Mouse (Mus musculus) neural tube, embryonic 13.5 days (tissue): ENCODE measurements at regions not wholly inside any gene's neighbourhood (a gene's known extent, or its start where the extent isn't known, plus 50 kb on each side); places are given as distances from the start of the nearest gene placed in this dataset.

Source experiments
- ATAC-seq: fragments of 200-750 bp; cut with Nextera tagmentation; 2 replicates; pipeline ENCODE4 v1.8.0; 2017; ENCODE audit warnings: low read depth, mild to moderate bottlenecking, moderate TSS enrichment, moderate library complexity
- H3K27ac ChIP-seq: fragments of 300-500 bp; sonication (generic); replicated peaks from 2 replicates; pipeline ENCODE4 v1.5.1; 2015; ENCODE audit warnings: moderate library complexity, mild to moderate bottlenecking, inconsistent platforms
- H3K27me3 ChIP-seq: fragments of 300-500 bp; sonication (generic); 2 replicates; pipeline ENCODE4 v1.6.1; 2015; ENCODE audit warnings: mild to moderate bottlenecking, inconsistent platforms
- H3K36me3 ChIP-seq: fragments of 300-500 bp; sonication (generic); 2 replicates; pipeline ENCODE4 v1.6.1; 2015; ENCODE audit warnings: mild to moderate bottlenecking, inconsistent platforms
- H3K4me1 ChIP-seq: fragments of 300-500 bp; sonication (generic); replicated peaks from 2 replicates; pipeline ENCODE4 v1.6.1; 2015; ENCODE audit warnings: inconsistent platforms
- H3K4me2 ChIP-seq: fragments of 300-500 bp; sonication (generic); 2 replicates; pipeline ENCODE4 v1.6.1; 2015; ENCODE audit warnings: inconsistent platforms, mild to moderate bottlenecking, moderate library complexity
- H3K4me3 ChIP-seq: fragments of 300-500 bp; sonication (generic); 2 replicates; pipeline ENCODE4 v1.5.1; 2015; ENCODE audit warnings: mild to moderate bottlenecking, inconsistent platforms
- H3K9ac ChIP-seq: fragments of 300-500 bp; sonication (generic); 2 replicates; pipeline ENCODE4 v1.6.1; 2015; ENCODE audit warnings: moderate library complexity, mild to moderate bottlenecking, inconsistent platforms
- H3K9me3 ChIP-seq: fragments of 300-500 bp; sonication (generic); 2 replicates; pipeline ENCODE4 v1.6.1; 2016; ENCODE audit warnings: inconsistent platforms
- WGBS: fragments of 180-500 bp; shearing (Covaris S2); methylation state at CpG from one replicate; pipeline ENCODE4 v1.1.7; 2015; 5-methylcytosine and 5-hydroxymethylcytosine counted together

DNA sequence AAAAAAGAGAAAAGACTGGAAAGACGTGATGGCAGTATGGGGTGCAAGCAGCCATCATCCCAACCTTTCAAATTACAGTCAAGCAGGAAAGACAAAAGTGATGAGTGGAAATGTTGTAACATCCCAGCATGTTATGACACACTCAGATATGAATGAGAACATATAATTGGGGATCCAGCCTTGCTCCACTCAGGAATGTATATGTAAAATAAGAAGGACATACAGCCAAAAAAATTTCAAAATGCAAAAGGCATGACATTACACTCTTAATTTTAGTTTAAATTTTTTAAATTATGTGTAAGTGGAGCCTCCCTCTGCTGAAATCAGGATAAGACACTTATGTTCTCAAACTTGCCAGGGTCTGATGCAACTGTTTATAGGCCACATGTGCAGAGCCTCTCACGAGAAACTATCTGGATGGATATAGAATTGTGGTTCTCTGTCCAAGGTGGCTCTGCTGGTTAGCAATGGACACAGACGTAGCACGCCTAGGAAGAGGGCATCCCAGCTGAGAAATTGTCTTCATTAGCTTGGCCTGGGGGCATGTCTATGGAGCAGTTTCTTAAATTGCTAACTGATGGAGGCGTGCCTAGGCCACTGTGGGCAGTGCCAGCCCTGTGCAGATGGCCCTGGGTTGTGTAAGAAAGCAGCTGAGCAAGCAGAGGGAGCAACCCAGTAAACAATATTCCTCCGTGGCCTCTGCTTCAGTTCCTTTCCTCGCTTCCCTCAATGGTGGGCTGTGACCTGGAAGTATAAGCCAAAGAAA lies 171.5 kb upstream of the Usp24 start:
- no peaks in the 10 kb centered on the region for H3K36me3 ChIP-seq
- no peak overlapping the region for H3K27ac ChIP-seq
- H3K27me3 ChIP-seq = no peaks in the 10 kb centered on the region
- H3K4me1 ChIP-seq = no peaks in the 10 kb centered on the region
- no peak overlapping the region for H3K4me2 ChIP-seq
- ATAC-seq = no peak
- H3K9me3 ChIP-seq = no peaks in the 10 kb centered on the region
- H3K4me3 ChIP-seq = no peak overlapping the region
- no peak overlapping the region for H3K9ac ChIP-seq
- 83% methylated on average over 7 of the region's 7 CpGs for WGBS

DNA sequence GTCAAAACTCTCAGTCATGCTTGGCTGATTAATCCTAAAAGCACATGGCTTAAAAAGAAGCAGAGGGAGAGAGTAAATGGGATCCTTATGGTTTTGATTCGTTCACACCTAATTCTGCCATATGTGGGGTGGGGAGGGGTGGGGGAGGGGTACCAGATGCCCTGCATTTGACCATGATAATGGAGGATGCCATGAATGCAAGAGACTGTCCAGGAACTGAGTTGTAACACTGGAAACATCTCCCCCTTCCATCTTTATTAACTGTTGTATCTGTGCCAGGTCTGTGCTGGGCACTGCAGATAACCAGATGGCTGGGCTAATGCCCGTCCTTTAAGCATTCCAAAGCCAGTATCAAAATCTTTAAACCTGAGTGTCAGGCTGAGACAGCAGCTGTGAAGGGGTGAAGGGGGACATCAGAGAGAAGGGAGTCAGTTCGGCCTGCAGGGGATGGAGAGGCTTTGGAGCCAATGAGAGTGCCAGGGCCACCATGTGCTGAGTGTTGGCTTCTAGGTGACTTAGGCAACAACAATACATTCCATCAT lies 169.0 kb upstream of the Usp24 start:
- no peak for ATAC-seq
- 64% methylated on average over 3 of the region's 3 CpGs for WGBS
- Histone ChIP-seq H3K4me2 (no peak overlapping the region), H3K4me1 (no peaks in the 10 kb centered on the region), H3K9me3 (no peaks in the 10 kb centered on the region), H3K27me3 (no peaks in the 10 kb centered on the region), H3K9ac (no peak overlapping the region), H3K27ac (no peak overlapping the region), H3K4me3 (no peak overlapping the region), H3K36me3 (no peaks in the 10 kb centered on the region)

DNA sequence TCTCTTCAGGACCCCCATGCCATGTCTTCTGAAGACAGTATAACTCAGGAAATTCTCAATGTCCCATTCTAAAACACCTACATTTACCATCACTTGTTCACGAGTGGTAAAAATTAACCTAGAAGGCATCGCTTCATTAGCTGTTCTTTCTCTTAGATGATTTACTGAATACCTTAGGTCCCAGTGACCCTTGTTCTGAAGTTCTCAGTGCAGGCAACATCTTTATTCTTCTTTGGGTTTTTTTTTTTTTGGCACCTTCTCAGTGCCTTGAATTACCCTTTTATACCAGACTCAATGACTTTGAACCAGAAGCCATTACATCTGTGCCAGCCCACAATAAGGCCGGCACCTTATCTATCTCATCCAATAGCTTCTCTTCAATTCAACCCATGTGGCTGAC lies 167.1 kb upstream of the Usp24 start:
- 89% methylated on average over 3 of the region's 3 CpGs for WGBS
- ATAC-seq = no peak
- Histone ChIP-seq H3K4me3 (no peak overlapping the region), H3K4me1 (no peaks in the 10 kb centered on the region), H3K36me3 (no peaks in the 10 kb centered on the region), H3K9ac (no peak overlapping the region), H3K9me3 (no peaks in the 10 kb centered on the region), H3K27ac (no peak overlapping the region), H3K27me3 (no peaks in the 10 kb centered on the region), H3K4me2 (no peak overlapping the region)

DNA sequence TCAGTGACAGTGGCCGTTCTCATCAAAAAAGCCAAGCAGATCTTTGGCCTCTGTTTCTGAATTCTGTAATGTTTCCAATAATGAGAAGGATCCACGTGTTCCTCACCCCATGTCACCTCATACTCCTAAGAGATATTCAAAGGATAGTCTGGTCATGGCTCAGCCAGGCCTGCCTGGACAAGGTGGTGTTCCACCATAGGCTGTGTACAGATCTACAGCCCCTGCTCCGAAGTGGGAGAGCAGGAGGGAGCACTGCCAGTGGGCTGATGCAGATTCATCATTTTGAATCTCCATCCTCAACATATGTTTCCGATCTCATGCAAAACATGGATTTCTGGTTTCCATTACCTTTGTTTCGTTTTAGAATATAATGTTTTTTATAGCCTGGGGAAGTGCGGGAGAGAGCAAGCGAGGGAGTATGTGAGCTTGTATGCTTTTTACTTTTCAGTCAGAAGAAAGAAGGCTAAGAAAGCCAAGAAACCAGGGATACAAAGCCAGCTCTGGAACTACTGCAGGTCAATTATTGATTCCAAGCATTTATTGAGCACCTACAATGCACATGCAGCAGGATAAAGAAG lies 166.5 kb upstream of the Usp24 start:
- H3K27me3 ChIP-seq = no peaks in the 10 kb centered on the region
- H3K36me3 ChIP-seq = no peaks in the 10 kb centered on the region
- WGBS = 88% methylated on average over 7 of the region's 7 CpGs
- no peak overlapping the region for H3K9ac ChIP-seq
- H3K27ac ChIP-seq = no peak overlapping the region
- H3K4me2 ChIP-seq = no peak overlapping the region
- no peaks in the 10 kb centered on the region for H3K4me1 ChIP-seq
- ATAC-seq = no peak
- no peaks in the 10 kb centered on the region for H3K9me3 ChIP-seq
- no peak overlapping the region for H3K4me3 ChIP-seq

DNA sequence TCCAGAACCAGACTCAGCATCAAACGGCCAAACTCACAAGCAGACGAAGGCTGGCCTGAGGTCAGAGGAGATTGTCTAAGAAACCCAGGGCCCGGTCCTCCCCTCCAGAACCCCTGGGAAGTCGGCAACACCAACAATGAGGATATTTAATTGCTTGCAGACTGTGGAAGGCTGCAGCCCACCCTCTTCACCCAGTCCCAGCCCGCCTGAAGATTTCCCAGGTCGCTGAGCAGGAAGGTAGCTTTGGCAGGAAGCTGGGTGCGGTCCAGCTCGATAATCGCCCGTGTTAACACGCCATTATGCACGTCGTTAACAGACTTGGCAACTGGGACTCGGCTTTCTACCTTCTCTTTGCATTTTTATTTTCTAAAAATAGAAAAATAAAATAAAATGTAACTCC lies 165.2 kb upstream of the Usp24 start:
- H3K4me1 ChIP-seq = no peaks in the 10 kb centered on the region
- H3K9ac ChIP-seq = no peak overlapping the region
- no peaks in the 10 kb centered on the region for H3K27me3 ChIP-seq
- no peaks in the 10 kb centered on the region for H3K9me3 ChIP-seq
- WGBS = 72% methylated on average over 14 of the region's 14 CpGs
- no peak overlapping the region for H3K27ac ChIP-seq
- H3K4me3 ChIP-seq = no peak overlapping the region
- H3K4me2 ChIP-seq = no peak overlapping the region
- no peaks in the 10 kb centered on the region for H3K36me3 ChIP-seq
- ATAC-seq = no peak

DNA sequence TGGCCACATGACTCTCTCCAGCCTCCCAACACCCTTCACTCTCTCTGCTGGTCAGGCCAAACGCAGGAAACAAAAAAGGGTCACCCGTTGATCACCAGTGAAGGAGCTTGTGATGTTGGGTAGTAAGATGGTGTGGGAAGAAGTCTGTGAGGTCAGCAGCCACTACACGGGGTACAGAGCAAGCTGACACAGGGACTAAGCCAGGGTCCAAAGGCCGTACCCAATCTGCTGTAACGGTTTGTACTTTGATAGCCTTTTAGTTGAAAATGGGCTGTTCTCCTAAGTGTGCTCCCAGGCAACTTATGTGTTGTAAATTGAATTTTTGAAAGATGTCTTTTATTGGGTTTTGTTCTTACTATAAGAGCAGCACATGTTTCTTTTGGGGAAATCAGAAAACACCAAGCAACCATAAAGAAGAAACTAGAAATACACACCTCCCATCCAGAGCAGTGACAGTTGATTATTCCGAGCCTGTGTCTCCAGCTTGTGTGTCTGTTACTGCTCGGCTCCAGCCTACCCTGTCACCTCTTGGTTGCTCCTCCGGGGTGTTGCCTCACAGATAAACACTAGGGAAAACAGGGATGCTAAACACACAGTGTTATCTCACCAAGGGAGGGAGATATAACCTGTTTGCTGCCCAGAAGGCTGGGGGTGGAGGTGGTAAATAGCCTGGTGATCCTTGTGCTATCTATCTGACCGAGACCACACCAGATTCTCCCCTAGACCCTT lies 158.4 kb upstream of the Usp24 start:
- Histone ChIP-seq H3K4me3 (no peak overlapping the region), H3K9me3 (no peaks in the 10 kb centered on the region), H3K27me3 (no peaks in the 10 kb centered on the region), H3K9ac (no peak overlapping the region), H3K4me1 (no peaks in the 10 kb centered on the region), H3K4me2 (no peak overlapping the region), H3K36me3 (no peaks in the 10 kb centered on the region), H3K27ac (no peak overlapping the region)
- WGBS = 87% methylated on average over 9 of the region's 9 CpGs
- no peak for ATAC-seq

DNA sequence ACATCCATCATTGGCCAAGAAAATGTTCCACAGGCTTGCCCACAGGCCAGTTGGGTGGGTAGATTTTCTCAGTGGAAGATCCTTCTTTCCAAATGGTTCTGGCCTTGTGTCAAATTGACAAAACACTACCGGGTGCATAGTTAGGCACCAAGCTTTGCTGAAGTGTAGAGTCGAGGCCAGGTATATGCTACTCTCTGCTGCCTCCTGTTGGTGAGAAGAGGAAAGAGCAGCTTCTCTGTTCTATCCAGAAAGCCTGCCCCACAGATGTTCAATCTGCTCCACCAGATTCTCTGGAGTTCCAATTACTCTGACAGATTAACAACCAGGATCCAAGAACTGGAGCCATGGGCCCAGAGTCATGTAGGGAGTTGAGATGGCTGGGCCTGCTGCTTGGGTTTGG lies 154.4 kb upstream of the Usp24 start:
- no peaks in the 10 kb centered on the region for H3K4me1 ChIP-seq
- H3K9me3 ChIP-seq = no peaks in the 10 kb centered on the region
- no peak for ATAC-seq
- no peak overlapping the region for H3K9ac ChIP-seq
- H3K4me2 ChIP-seq = no peak overlapping the region
- WGBS = 50% methylated on average over 2 of the region's 2 CpGs
- no peak overlapping the region for H3K4me3 ChIP-seq
- H3K36me3 ChIP-seq = no peaks in the 10 kb centered on the region
- no peaks in the 10 kb centered on the region for H3K27me3 ChIP-seq
- H3K27ac ChIP-seq = no peak overlapping the region

DNA sequence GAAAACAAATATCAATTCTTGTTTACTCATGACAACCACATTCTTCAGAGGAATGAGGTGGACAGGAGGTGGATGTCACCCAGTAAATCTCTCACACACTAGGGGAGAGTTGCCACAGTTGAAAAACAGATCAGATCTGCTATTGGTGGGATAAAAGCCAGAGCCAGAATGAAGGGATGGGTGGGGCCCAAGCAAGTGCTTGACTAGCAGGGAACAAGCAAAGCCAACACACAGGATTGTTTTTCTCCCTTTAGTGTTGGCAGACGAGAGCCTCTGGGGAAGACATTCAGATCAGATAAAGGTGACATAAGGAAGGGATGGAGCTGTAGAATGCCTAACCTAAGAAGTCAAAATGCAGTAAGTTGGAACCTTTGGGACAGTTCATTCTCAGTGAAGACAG lies 153.5 kb upstream of the Usp24 start:
- Histone ChIP-seq H3K4me2 (no peak overlapping the region), H3K36me3 (no peaks in the 10 kb centered on the region), H3K27me3 (no peaks in the 10 kb centered on the region), H3K4me3 (no peak overlapping the region), H3K4me1 (no peaks in the 10 kb centered on the region), H3K9me3 (no peaks in the 10 kb centered on the region), H3K27ac (no peak overlapping the region), H3K9ac (no peak overlapping the region)
- no peak for ATAC-seq
- 64% methylated on average over 1 of the region's 1 CpGs for WGBS

DNA sequence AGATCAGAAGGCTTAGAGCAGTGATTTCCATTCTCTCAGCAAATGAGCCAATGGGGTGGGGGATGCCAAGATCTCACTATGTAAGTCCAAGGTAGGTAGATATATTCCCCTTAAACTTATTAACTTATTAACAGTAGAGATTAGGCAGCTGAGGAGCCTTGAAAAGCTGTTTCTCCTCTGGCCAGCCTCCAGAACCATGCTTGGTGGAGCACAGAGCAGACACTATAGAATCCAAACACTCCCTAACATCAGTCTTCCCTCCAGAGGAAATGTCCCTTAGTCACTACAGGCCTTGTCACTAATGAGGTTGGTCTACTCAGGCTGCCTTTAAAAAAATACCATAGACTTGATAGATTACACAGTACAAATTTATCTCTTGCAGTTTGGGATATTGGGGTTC lies 152.8 kb upstream of the Usp24 start:
- Histone ChIP-seq H3K9ac (no peak overlapping the region), H3K27ac (no peak overlapping the region), H3K27me3 (no peaks in the 10 kb centered on the region), H3K9me3 (no peaks in the 10 kb centered on the region), H3K36me3 (no peaks in the 10 kb centered on the region), H3K4me1 (no peaks in the 10 kb centered on the region), H3K4me3 (no peak overlapping the region), H3K4me2 (no peak overlapping the region)
- no peak for ATAC-seq

DNA sequence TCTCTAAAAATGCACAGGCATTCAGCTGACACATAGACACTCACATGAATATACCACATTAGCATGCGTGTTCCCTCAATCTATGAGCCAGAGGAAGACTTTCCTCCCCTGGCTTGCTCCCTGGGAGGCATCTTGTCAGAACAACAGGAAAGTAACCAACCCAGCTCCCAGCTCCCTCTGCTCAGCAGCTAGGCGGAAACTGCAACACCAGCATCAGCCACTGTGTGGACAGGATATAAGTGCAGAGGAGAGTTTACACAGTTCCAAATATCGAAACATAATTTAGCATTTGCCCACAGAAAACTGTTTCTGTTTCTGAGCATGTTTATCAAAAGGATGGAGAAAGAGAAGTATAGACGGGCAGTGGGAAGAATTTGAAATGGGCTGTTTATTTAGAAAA lies 148.3 kb upstream of the Usp24 start:
- Histone ChIP-seq H3K27ac (no peak overlapping the region), H3K4me1 (no peaks in the 10 kb centered on the region), H3K4me2 (no peak overlapping the region), H3K9ac (no peak overlapping the region), H3K36me3 (no peaks in the 10 kb centered on the region), H3K4me3 (no peak overlapping the region), H3K9me3 (no peaks in the 10 kb centered on the region), H3K27me3 (no peaks in the 10 kb centered on the region)
- WGBS = 85% methylated on average over 4 of the region's 4 CpGs
- ATAC-seq = no peak

DNA sequence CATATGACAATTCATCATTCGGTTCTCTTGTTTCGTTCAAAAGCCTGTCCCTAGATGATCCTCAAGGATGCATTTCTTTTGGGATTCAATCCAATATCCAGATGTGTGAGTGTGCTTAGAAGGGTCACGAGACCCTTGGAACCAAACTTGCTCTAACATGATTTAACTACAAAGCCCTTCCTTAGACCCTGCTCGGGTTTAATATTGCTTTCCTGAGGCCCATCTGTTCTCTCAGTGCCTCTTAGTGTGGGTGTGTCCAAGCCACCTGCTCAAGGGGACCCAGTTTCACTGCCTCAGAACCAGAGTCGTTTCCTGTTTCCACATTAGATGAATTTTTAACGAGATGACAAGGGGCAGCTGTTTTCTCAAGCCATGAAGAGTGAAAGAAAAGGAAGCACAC lies 147.3 kb upstream of the Usp24 start:
- Histone ChIP-seq H3K27me3 (no peaks in the 10 kb centered on the region), H3K4me1 (no peaks in the 10 kb centered on the region), H3K36me3 (no peaks in the 10 kb centered on the region), H3K27ac (no peak overlapping the region), H3K4me3 (no peak overlapping the region), H3K9ac (no peak overlapping the region), H3K4me2 (no peak overlapping the region), H3K9me3 (no peaks in the 10 kb centered on the region)
- ATAC-seq = no peak
- 71% methylated on average over 6 of the region's 6 CpGs for WGBS

DNA sequence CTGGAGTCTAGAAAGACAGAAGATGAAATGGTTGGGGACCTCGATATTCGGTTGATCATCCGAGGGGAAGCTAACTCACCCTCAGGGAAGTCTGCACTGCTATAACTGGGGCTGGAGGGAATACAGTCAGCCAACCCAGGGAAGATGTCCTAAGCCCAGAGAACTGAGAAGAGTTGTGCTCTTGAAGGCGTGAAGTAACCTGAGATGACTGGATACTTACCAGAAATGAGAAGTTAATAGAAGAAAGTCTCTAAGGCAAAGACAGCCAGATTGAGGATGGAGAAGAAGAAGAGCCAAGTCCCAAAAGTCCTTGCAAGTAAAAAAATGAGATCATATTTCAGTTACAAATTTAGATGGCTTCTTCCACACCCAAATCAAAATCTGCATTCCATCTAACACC lies 146.5 kb upstream of the Usp24 start:
- no peak overlapping the region for H3K27ac ChIP-seq
- H3K27me3 ChIP-seq = no peaks in the 10 kb centered on the region
- no peak overlapping the region for H3K4me2 ChIP-seq
- no peaks in the 10 kb centered on the region for H3K9me3 ChIP-seq
- H3K36me3 ChIP-seq = no peaks in the 10 kb centered on the region
- WGBS = 96% methylated on average over 4 of the region's 4 CpGs
- no peak overlapping the region for H3K9ac ChIP-seq
- H3K4me1 ChIP-seq = no peaks in the 10 kb centered on the region
- H3K4me3 ChIP-seq = no peak overlapping the region
- ATAC-seq = no peak
